Mouse (Mus musculus) C2C12 (cell line): ENCODE measurements around the gene Med12l.

ENCODE experiments used
- CEBPB ChIP-seq: IDR thresholded peaks from one replicate; pipeline ENCODE4 v1.6.1; 2011; ENCODE audit warnings: low read depth, mild to moderate bottlenecking, control low read depth, moderate library complexity
- CTCF ChIP-seq: IDR thresholded peaks from one replicate; pipeline ENCODE4 v1.5.1; 2011; ENCODE audit not compliant: control insufficient read depth, insufficient read depth, insufficient read length
- FOSL1 ChIP-seq: IDR thresholded peaks from one replicate; pipeline ENCODE4 v1.8.0; 2011; ENCODE audit warnings: mild to moderate bottlenecking, low read length; ENCODE audit not compliant: poor library complexity, insufficient read depth, severe bottlenecking
- MAX ChIP-seq: IDR thresholded peaks from one replicate; pipeline ENCODE4 v1.6.1; 2011; ENCODE audit warnings: mild to moderate bottlenecking, control low read depth
- MYOG ChIP-seq: IDR thresholded peaks from one replicate; pipeline ENCODE4 v1.6.1; 2011; ENCODE audit not compliant: control insufficient read depth, insufficient read length; ENCODE audit errors: extremely low read depth

GRCm38 (mm10) chr3:59155404-59155803, 149.8 kb downstream of the Med12l start:
- no peak for TF ChIP-seq MAX
- TF ChIP-seq CTCF, result no peak
- no peak for TF ChIP-seq FOSL1
- TF ChIP-seq MYOG, result no peak
- TF ChIP-seq CEBPB, result no peak
